Mouse (Mus musculus): ENCODE data around the gene Tbc1d9.
"Not testable (repeated sequence)": the region's sequence is repeated elsewhere in the genome, so short reads cannot be mapped to it uniquely, and the experiment has no call there.

The Tbc1d9 gene

DNA sequence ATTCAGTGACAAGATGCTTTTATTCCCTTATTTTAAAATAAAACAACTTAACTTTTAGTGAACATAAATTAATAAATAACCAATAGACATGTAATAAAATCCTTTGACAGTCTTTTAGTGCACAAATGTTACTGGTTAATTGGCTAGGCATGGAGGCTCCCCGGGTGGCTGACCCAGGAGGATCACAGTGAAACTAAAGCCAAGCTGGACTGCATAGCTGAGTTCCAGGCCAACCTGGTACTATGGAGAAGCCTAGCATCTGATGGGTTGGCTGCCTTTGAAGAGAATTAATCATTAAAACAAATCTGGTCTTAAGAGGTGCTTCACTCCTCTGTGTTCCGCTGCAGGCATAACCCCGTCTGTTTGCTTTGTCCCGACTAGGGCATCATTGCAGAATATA is 67.9 kb downstream of the Tbc1d9 start:
- DNase-seq (ENCODE audit: inconsistent ontology term) = no peak

DNA sequence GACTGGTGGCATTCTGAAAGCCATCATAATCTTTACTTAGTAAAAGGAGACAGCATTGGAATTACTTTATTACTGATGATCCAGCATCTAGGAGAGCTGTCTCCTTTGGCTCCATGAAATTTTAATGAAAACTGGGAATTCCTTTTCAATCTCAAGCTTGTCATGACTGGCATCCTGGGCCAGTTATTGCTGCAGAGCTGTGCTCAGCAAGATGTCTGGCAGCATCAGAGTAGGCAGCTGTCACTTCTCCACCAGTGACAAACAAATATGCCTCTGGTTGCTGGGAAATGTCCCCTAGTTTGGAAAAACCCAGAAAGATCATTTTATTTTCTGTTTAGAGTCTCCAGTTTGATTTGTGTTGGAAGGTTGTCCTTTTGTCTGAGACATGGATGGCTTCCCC is 74.2 kb downstream of the Tbc1d9 start:
- no peak for DNase-seq (ENCODE audit: inconsistent ontology term)

DNA sequence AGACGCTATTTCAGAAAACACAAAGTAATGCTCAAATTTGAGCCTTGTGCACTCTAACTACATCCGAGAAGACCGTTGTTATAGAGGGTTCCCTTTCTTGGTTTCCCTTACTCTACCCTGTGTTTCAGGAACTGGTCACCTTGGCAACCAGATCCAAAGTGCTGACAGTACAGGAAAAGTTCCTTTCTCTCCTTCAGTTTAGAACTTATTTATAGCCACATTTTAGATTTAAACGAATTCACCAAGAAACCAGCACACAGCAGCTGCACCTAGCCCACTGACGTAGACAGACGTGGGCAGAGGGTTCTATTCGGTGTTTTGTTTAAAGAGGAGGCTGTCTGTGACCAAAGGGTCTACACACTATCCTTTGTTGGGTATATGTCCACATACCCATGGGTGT is 79.0 kb downstream of the Tbc1d9 start:
- no peak for DNase-seq (ENCODE audit: inconsistent ontology term)

DNA sequence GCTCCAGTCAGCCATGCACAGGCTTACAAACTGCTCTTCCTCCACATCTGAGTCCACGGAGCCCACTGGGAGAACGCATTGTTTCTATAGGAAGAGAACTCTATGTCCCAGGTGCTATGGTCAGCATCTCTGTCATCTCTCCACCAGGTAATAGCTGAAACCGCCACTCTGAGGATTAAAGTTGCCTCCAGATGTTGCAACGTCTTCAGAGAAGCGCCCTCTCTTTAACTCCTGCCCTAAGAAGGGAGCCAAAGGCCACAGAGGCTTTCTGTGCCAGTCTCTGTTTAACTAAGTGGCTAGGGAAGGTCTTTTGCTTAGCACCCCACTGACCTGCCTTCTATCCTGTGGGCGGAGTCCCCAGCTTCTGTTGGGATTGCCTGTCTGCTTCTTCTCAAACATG is 85.7 kb downstream of the Tbc1d9 start:
- DNase-seq (ENCODE audit: inconsistent ontology term) = no peak

DNA sequence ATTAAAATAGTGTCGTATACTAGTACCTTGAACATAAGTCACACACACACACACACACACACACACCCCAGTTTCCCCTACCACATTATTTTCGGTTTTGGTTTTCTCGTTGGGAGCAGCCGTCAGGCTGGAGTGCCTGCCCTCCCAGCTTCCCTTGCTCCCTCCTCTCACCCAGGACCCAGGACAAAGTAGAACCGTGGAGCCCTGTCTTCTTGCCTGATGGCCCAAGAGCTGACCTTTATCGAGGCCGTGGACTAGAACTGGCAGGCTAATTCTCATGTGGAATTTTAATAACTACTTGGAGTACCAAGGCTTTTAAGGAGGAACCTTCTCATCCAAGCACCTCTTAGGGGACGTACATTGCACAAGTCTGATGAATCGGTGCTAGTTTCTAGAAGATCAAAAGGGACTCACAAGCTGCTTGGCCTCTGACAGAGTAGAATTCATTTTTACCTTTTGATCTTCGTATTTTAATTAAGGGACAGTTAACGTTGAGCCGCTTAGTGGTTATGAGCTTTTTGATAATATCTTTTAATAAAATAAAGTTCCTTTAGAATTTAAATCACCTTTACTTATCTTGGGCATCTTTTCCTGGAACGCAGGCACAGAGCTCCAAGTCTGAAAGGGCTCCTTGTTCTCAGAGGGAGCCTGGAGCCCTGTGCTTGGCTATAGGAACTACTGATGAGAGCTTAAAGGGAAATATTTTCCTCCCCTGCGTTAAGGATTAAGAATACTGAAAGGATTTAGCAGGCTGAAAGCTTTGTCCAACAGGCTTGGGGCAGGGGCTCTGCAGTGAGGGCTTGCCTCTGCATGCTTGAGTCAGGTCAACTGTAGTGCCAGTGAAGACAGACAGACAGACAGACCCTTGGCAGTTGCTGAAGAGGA is 86.5 kb downstream of the Tbc1d9 start:
- DNase-seq (ENCODE audit: inconsistent ontology term) = no peak

DNA sequence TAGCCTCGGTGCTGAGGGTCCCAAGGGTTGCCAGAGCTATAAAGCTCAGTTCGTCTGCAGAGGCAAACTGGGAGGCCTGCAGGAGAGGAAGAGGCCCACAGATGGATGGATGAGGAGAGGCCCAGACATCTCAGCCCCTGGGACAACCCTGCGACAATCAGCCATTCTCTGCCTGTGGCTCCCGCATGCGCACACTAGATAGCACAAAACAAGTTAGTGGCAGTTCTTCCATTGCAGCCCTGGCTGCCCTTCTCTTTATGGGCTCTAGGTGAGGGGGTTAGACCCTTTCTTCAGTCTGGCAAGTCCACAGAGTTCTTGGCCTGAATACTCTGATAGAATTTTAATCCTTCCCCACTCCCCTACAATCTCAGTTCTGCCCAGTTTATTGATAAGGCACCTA is 87.6 kb downstream of the Tbc1d9 start:
- DNase-seq (ENCODE audit: inconsistent ontology term) = no peak

DNA sequence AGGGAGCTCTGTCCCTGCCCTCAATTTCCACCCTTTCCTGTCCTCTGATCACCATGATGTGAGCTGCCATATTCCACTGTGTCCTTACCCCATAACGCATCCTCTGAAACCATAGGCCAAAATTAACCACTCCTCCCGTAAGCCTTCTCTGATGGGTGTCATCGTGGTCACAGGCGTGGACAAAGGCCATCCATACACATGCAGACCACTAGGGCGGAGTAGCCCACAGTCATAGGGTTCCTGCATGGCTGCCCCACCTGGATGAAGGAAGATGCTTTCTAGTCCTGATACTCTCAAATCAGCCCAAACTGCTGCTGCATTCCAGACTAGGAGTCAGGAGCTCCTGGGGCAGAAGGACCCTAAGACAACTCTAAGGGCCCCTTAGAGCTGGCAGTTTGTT is 92.5 kb downstream of the Tbc1d9 start:
- DNase-seq (ENCODE audit: inconsistent ontology term) = no peak

DNA sequence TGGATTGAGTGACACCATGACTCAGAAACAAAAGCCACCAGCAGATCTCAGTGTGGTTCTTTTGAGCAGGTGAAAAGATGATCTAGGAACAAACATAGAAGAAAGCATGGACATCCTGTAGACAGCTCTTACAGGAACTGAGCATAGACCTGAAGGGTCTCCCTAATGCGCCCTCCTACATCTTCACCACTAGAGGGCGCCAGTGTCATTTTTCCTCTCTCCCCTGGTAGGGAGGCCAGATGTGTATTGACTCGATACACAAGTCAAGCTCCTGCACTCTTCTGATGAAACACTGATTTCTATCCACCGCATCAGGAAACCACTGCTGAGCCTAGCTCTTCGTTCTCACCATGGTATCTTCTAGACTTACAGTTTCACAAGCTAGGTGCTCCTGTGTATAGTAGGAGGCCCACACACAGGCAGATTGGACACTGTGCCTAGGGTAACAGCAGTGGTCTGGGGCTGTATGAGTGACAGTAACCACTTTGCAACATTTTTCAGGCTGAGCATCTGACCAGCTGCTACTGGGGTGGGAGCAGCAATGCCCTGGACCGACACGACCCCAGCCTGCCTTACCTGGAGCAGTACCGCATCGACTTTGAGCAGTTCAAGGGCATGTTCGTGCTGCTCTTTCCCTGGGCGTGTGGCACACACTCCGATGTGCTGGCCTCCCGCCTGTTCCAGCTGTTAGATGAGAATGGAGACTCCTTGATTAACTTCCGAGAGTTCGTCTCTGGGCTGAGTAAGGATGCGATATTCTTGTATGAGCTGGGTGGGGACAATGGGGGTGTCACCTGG is 95.5 kb downstream of the Tbc1d9 start:
- DNase-seq (ENCODE audit: inconsistent ontology term) = peak; percentile 24

DNA sequence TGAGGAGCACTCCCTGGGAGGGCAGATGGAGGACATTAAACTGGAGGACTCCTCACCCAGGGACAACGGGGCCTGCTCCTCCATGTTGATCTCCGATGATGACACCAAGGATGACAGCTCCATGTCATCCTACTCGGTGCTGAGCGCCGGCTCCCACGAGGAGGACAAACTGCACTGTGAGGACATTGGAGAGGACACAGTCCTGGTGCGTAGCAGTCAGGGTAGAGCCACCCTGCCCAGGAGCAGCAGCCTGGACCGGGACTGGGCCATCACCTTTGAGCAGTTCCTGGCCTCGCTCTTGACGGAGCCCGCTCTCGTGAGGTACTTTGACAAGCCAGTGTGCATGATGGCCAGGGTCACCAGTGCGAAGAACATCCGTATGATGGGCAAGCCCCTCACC is 106.0 kb downstream of the Tbc1d9 start:
- DNase-seq (ENCODE audit: inconsistent ontology term) = no peak

DNA sequence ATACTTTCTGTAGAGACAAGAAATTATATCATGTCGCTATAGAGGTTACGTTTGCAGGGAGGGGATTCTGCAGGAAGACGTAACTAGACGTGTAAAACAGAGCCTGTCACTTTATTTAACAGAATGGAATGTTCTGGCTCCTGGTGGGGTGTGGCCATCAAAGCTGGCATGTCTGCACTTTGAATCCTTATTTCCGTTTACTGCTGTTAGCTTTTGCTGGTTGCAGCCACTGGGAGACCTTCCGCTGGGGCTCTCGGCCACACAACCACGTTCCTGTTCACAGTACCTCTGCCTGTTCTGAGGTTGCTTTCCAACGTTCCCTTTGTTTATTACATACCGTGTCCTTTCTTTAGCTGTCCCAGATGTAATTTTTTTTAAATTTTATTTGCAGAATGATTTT is 107.3 kb downstream of the Tbc1d9 start:
- no peak for DNase-seq (ENCODE audit: inconsistent ontology term)

DNA sequence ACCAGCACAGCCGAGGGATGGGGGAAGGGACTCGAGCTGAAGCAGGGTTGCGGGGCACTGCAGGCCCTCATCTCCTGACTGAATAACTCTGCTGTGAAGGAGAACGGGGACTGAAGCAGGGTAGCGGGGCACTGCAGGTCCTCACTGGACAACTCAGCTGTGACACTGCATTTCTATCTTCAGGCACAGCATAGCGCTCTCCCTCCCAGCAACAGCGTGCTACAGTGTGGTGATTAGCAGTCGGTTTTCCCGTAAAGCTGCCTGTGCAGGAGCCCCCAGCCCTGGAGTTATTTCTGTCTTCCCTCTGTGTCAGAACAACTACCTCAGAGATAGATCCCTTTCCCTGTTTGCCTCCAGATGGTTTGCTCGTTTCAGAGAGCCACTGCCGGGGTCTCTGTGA is 109.3 kb downstream of the Tbc1d9 start:
- no peak for DNase-seq (ENCODE audit: inconsistent ontology term)

DNA sequence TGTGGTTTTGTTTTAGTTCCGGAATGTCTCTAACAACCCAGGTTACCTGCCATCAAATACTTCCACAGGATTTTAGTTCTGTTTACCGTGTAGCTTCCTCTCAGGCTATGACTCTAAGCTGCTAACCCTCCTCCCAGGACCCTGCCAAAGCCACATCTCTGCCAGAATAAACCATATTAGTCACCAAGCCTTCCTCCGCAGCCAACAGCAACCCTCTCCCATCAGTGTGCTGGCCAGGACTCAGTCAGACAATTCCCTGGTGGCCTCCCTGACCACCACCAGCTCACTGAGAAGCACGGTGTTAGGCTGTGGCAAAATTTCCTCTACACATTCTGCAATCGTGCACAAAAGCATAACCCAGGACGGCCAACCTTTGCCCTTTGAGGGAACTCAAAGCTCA is 113.3 kb downstream of the Tbc1d9 start:
- peak; percentile 61 for DNase-seq (ENCODE audit: inconsistent ontology term)

DNA sequence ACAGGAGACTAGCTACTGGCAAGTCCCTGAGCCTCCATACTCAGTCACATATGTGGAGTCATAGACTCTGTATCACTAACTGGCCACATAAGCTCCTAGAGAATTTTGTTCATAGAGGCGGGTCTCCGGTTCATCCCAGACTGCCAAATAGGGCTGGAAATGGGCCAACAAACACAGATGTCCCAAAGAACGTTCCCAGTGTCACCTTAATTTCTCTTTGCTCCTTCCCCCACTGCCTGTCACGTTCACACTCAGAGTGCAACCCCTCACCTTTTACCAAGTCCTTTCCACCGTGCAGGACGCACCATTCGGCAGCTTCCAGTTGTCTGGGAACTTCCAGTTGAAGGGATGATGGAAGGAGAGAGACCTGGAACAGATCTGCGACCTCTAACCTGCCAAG is 120.2 kb downstream of the Tbc1d9 start:
- no peak for DNase-seq (ENCODE audit: inconsistent ontology term)

DNA sequence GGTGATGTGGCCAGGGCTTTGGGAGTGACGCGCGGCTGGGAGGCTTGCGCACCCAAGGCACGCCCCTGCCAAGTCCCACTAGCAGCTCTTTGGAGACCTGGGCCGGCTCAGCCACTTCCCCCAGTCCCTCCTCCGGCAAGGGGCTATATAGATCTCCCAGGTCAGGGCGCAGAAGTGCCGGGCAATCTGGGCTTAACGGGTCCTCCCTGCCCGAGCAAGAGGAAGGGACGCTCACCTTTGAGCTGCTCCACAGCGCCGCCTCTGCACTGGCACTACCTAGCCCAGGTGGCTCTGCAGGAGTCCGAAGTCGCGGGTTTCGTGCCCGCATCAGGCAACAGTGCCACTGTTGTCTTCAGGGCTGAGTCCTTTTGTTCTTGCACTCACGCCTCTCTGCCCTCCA is 125.0 kb downstream of the Tbc1d9 start, which contains the start of gene Ucp1:
Ucp1 (plus strand) TSS at position 177 of the 400 bp plus-strand sequence.
- DNase-seq (ENCODE audit: inconsistent ontology term) = peak; percentile 11

DNA sequence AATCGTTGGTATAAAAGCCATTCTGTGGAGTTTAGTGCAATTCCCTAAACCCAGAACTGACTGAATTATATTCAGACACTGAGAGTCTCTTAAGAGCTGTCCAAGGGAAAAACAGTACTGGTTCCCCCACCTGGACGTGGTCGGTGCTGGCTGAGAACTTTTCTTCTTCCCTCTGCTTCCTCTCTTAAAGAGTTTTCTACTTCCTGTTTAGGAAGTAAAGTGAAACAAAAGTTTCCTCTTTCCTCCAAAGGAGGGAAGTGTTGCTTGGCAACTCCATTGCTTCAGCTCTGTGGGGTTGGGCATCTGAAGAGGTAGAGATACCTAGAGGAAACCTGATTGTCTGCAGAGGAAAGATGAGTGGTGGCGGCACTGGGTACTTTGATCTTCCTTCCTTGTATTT is 132.2 kb downstream of the Tbc1d9 start:
- no peak for DNase-seq (ENCODE audit: inconsistent ontology term)

DNA sequence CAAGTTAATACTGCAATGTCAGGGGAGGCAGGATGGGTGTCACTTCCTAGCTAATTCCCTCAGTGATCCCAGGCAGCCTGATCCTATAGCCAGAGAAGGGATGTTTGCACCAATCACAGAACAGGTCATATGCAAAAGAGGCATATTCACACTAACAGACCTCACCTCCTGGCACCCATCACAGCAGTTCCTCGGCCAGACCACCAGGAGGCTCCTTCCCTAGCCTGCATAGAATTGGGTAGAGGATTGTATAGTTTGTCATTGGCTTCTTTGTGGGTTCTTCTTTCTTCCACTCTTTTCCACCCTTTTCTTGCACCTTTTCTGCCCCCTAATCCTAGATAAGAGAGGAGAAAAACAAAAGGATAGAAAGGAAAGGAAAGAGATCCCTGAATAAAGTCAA is 135.0 kb downstream of the Tbc1d9 start:
- peak; percentile 2 for DNase-seq (ENCODE audit: inconsistent ontology term)

DNA sequence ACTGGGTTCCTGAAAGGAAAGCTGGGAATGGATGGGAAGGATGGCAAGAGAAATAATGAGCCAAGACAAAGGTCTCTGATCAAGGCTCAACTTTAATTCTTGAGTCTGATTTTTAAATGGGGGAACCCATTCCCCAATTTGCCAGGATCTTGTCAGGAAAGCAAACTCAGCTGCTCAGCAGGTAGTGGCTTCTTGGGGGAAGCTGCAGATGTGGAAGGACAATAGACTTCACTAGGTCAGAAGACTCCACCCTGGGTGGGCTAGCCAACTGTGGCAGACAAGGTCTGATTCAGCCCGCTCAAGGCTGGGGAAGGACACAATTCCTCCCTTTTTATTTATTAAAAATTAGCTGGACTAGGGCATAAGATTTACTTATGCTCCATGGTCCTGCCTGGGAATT is 139.8 kb downstream of the Tbc1d9 start:
- DNase-seq (ENCODE audit: inconsistent ontology term) = no peak

DNA sequence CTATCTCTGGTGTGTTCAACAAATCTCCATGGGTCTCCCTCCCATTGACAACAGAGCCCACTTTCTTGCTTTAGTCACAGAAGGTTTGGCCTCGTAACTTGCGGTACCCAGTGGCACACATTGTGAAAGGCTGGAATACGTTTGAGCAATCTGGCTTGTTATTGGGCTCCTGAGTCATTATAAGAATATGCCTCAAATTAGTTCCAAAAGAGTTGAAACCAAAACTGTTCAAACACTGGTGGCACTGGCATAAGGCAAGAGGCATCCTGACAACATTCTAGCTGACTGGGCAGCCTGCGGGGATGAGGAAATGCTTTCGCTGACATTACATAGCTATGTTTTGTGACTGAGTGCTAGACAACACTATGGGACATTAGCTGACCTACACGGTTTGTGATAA is 144.7 kb downstream of the Tbc1d9 start:
- DNase-seq (ENCODE audit: inconsistent ontology term) = peak; percentile 95

DNA sequence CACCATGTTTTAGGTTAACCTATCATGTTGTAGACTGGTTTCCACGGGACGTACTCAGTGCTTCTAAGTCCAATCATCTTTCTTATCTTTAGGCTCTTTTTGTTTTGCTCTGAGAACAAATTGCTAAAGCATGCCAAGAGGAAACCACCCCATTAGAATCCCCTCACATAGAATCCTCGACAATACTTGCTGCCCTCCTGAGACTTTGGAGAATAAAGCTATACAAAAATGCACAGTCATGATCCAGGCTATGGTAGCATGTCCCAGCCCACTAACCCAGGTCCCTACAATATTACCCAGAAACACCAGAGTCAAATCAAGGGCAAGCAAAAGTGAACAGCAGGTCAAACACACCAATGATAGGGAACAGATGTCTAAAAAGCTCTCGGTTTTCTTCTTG is 149.9 kb downstream of the Tbc1d9 start:
- DNase-seq (ENCODE audit: inconsistent ontology term) = not testable (repeated sequence)

DNA sequence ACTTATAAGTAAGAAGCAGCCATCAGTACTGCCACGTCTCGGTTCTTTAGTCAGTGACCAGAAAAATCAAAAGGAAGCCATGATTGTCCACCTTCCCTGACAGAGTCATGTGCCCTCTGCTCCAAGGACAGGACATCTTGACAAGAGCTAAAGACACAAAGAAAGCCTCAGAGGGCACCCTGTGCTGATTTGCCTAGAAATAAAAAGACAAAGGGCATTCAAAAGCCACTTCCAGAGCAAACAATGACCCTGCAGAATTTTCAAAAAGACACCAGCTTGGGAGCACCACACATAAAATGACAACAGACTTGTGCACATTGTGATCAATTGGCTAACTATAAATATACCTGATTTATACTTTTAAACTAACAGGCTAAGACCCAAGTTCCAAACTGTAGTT is 150.5 kb downstream of the Tbc1d9 start:
- DNase-seq (ENCODE audit: inconsistent ontology term) = no peak

DNA sequence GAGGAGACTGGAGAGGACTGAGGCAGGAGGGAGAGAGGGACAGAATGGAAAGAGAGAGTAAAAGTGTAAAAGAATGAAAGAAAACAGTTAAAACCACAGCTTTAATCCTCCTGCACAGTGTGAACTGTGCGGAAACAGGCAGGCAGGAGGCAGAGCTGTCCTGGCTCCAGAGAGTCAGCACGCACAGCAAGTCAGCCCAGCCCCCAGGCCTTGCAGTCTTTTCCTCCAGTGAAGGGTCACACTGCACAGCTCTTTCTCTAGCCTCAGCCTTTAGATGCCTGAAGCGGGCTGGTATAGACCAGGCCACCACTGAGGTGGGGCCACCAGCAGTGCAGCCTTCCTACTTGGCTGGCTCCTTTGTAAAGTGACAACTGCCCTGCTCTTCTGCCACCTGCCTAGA is 155.4 kb downstream of the Tbc1d9 start:
- no peak for DNase-seq (ENCODE audit: inconsistent ontology term)

DNA sequence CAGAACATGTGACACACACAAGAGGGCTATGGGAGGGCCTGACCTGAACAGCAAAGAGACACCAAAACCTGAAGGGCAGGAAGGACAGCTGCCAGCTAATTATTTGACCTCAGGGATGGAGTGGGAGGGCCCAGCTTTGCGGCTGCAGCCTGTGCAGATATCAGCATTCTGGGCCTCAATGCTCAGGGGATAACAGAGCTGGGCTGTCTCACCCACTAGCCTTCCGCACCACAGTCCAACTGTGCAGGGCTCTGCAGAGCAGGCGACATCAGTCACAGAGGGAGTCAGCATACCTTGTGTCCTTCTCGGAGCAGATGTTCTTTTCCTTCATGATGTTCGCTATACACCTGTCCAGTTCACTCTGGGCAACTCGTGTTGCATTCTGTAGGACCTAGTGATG is 157.2 kb downstream of the Tbc1d9 start:
- no peak for DNase-seq (ENCODE audit: inconsistent ontology term)
